Mouse (Mus musculus) bone marrow, adult 2 months (tissue): ENCODE data around the gene Dner. TPM values are rescaled to one million over a fixed set of nuclear protein-coding genes. Genes with fewer than 3 reads are reported as not detected.
A peak's percentile ranks its signal among the peaks of the same experiment; 100 is the strongest.

Experiments used
- H3K27ac ChIP-seq: fragments of 200-500 bp; 2 replicates; pipeline ENCODE4 v1.5.1; 2012; ENCODE audit warnings: low read depth, mild to moderate bottlenecking, control low read depth, inconsistent platforms, low read length; ENCODE audit not compliant: control insufficient read depth, poor library complexity, insufficient read depth
- H3K4me1 ChIP-seq: fragments of 200-500 bp; 2 replicates; pipeline ENCODE4 v1.6.1; 2011; ENCODE audit warnings: low read length; ENCODE audit not compliant: control insufficient read depth, insufficient read depth
- H3K4me3 ChIP-seq: fragments of 200-500 bp; replicated peaks from 2 replicates; pipeline ENCODE3; 2011; ENCODE audit warnings: mild to moderate bottlenecking, low read depth, low read length, control low read depth; ENCODE audit not compliant: control insufficient read depth
- CTCF ChIP-seq: fragments of 200-500 bp; IDR thresholded peaks from 2 replicates; pipeline ENCODE4 v1.5.1; 2011; ENCODE audit warnings: low read length, control low read depth; ENCODE audit not compliant: control insufficient read depth, insufficient read depth
- POLR2A ChIP-seq: fragments of 200-500 bp; IDR thresholded peaks from 2 replicates; pipeline ENCODE4 v1.6.1; 2011; ENCODE audit warnings: low read depth, mild to moderate bottlenecking, control low read depth, low read length, borderline replicate concordance; ENCODE audit not compliant: control insufficient read depth
- WGBS: fragments of 180-500 bp; shearing (Covaris S2); methylation state at CpG from one replicate; pipeline ENCODE4 v1.1.7; 2018; 5-methylcytosine and 5-hydroxymethylcytosine counted together
- polyA plus RNA-seq: library from polyadenylated mRNA; stranded (reverse); fragments of >200 nt; gene quantifications from 2 replicates; pipeline ENCODE4 v1.2.4, GENCODE M21; 2011; ENCODE audit warnings: low replicate concordance; ENCODE audit not compliant: missing spikeins, insufficient read depth, insufficient read length

Gene Dner
- polyA plus RNA-seq, 1 experiment: 0.70 TPM

DNA sequence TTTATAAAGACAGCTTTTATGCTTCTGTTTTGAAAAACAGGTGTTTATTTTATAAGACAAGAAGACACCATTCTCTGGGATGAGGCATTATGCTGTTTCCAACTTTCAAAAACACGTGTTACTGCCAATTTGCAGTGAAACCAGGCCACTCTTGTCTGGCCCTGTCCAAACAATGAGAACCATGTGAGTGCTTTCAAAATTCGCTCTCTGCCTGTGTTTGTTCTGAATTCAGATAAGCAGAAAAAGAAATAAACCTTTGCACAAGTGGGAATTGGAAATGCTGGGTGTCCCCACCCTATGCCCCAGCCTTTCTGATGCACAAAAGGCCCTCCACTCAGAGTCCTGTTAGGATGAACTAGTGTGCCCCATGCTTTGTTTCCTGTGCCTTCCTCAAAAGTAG is 276.6 kb downstream of the Dner start:
- H3K27ac ChIP-seq: no peak overlapping the region
- no peaks in the 10 kb centered on the region; the same call in 1 of the 2 replicates for H3K4me1 ChIP-seq
- TF ChIP-seq POLR2A: no peak
- TF ChIP-seq CTCF: no peak
- 54% methylated on average over 2 of the region's 2 CpGs for WGBS
- no peak overlapping the region for H3K4me3 ChIP-seq

- H3K4me1 ChIP-seq: no peaks in the 10 kb centered on the region; the same call in 1 of the 2 replicates
- no peak overlapping the region for H3K4me3 ChIP-seq
- TF ChIP-seq CTCF (no peak), POLR2A (no peak)
- WGBS: 77% methylated on average over 9 of the region's 9 CpGs
- H3K27ac ChIP-seq: no peak overlapping the region
Measured at GRCm38 (mm10) chr1:84418511-84418910, 277.5 kb downstream of the Dner start.

GRCm38 (mm10) chr1:84417761-84418238 is 278.2 kb downstream of the Dner start:
- H3K4me1 ChIP-seq: no peaks in the 10 kb centered on the region; the same call in 1 of the 2 replicates
- no peak overlapping the region for H3K27ac ChIP-seq
- TF ChIP-seq POLR2A: no peak
- no peak for TF ChIP-seq CTCF
- 87% methylated on average over 9 of the region's 9 CpGs for WGBS
- H3K4me3 ChIP-seq: no peak overlapping the region

GRCm38 (mm10) chr1:84417276-84417675 is 278.7 kb downstream of the Dner start:
- WGBS: 78% methylated on average over 6 of the region's 6 CpGs
- Histone ChIP-seq H3K4me1 (no peaks in the 10 kb centered on the region; the same call in 1 of the 2 replicates), H3K27ac (no peak overlapping the region), H3K4me3 (no peak overlapping the region)
- no peak for TF ChIP-seq POLR2A
- no peak for TF ChIP-seq CTCF

GRCm38 (mm10) chr1:84414464-84414863 is 281.6 kb downstream of the Dner start:
- no peak for TF ChIP-seq CTCF
- TF ChIP-seq POLR2A: no peak
- no peaks in the 10 kb centered on the region; the same call in 1 of the 2 replicates for H3K4me1 ChIP-seq
- WGBS: 70% methylated on average over 3 of the region's 3 CpGs

DNA sequence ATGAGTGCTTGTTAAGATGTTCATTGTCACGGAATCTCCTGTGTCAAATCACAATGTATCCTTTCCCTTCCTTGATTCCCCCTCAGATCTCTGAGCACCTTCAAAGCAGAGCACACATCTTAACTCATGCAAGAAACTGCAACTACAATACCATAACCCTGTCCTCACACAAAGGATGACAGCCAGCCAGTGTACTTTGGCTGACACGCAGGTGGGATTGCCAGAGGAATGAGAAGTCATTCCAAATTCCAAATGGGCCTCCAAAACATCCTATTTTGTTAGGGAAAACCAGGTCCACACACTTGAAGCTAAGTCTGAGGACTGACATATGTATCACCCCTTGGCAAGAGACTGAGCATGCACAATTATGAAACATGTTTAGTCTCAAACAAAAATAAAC is 286.5 kb downstream of the Dner start:
- no peak overlapping the region for H3K27ac ChIP-seq
- 72% methylated on average over 2 of the region's 2 CpGs for WGBS
- no peak overlapping the region for H3K4me3 ChIP-seq
- H3K4me1 ChIP-seq: no peaks in the 10 kb centered on the region; the same call in 1 of the 2 replicates
- TF ChIP-seq CTCF: no peak
- no peak for TF ChIP-seq POLR2A

More at GRCm38 (mm10) chr1:84414464-84414863, 281.6 kb downstream of the Dner start:
- Histone ChIP-seq H3K27ac (no peak overlapping the region), H3K4me3 (no peak overlapping the region)

DNA sequence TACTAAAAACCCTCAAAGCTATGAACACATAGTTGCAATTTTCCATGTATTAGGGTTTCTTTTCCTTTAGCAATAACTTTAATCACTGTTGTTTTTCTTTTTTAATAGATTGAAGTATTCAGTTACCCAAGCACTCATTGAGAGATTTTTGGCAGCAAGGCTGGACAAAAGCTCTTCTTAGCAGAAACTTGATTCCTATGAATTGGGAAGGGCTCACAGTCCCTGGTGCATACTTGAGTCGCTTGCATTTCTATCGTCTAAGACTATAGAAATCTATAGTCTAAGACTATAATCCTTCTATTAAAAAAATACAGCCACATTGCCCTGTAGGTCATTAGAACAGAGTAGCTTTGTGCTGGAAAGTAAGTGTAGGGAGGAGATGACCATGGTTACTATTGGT is 287.1 kb downstream of the Dner start:
- 83% methylated on average over 2 of the region's 2 CpGs for WGBS
- H3K4me1 ChIP-seq: no peaks in the 10 kb centered on the region; the same call in 1 of the 2 replicates
- no peak for TF ChIP-seq CTCF
- TF ChIP-seq POLR2A: no peak

DNA sequence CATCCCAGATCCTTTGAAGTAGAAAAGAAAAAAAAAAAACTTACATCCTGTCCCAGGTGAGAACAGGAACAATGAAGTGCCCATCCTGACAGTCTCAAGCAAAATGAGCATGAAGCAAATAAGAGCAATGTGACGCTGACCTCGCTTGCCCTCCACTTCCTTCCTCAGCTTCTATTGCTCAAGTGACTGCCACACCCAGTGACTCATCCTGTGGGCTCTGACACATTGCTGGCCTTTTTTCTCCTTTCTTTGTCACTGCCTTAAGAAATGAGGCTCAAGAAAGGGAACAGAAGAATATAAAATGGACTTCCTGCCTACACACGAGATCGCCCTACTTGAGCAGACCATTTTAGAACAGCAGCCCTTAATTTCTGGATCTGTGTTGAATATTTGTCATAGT is 289.1 kb downstream of the Dner start:
- H3K4me3 ChIP-seq: no peak overlapping the region
- WGBS: 11% methylated on average over 4 of the region's 4 CpGs
- H3K4me1 ChIP-seq: no peaks in the 10 kb centered on the region; the same call in 1 of the 2 replicates
- H3K27ac ChIP-seq: peak overlapping the region; percentile 66; the same call in 1 of the 2 replicates
- TF ChIP-seq CTCF (no peak), POLR2A (no peak)

More for the DNA sequence above, 287.1 kb downstream of the Dner start:
- Histone ChIP-seq H3K27ac (no peak overlapping the region), H3K4me3 (no peak overlapping the region)

GRCm38 (mm10) chr1:84405551-84406290 is 290.3 kb downstream of the Dner start:
- no peaks in the 10 kb centered on the region; the same call in 1 of the 2 replicates for H3K4me1 ChIP-seq
- no peak overlapping the region for H3K4me3 ChIP-seq
- WGBS: 90% methylated on average over 5 of the region's 5 CpGs
- TF ChIP-seq CTCF (no peak), POLR2A (no peak)
- H3K27ac ChIP-seq: no peak overlapping the region

- Histone ChIP-seq H3K4me1 (no peaks in the 10 kb centered on the region; the same call in 1 of the 2 replicates), H3K4me3 (no peak overlapping the region), H3K27ac (no peak overlapping the region)
- WGBS: 57% methylated on average over 12 of the region's 12 CpGs
- TF ChIP-seq POLR2A (no peak), CTCF (no peak)
Measured at GRCm38 (mm10) chr1:84404880-84405279, 291.1 kb downstream of the Dner start.
